In genomic region chr10:16742246-16742645, GRCm38 (mm10) we compare ENCODE assay signal across 12 mouse cellular contexts.
"Had no signal": no experiment of that assay in that cellular context is flagged by ENCODE, and none has a peak within 500 bp of the region (broad histone marks: within the 10 kb centered on the region; RNA-seq: fewer than 3 reads in every experiment).

No protein-coding gene starts in this region.

- DNase-seq: retina, postnatal 1 day; right cerebral cortex, adult 18-20 months; right cerebral cortex, postnatal 14 days; right cerebral cortex, postnatal 25 days; right cerebral cortex, postnatal 4 days; spleen, adult 18-20 months; thymus, adult 18-20 months; thymus, adult 2 months; thymus, postnatal 14 days; thymus, postnatal 25 days; thymus, postnatal 36 days; thymus, postnatal 4 days had no signal
